Mouse (Mus musculus) midbrain, embryonic 12.5 days (tissue): ENCODE data around the gene Fcna. TPM values are rescaled to one million over a fixed set of nuclear protein-coding genes. Genes with fewer than 3 reads are reported as not detected.

ENCODE experiments used
- ATAC-seq: fragments of 200-750 bp; cut with Nextera tagmentation; 2 replicates; pipeline ENCODE4 v1.8.0; 2017; ENCODE audit warnings: low read depth, moderate TSS enrichment, moderate library complexity; ENCODE audit not compliant: low FRiP score
- H3K27ac ChIP-seq: fragments of 300-500 bp; sonication (generic); replicated peaks from 2 replicates; pipeline ENCODE4 v1.5.1; 2016; ENCODE audit warnings: mild to moderate bottlenecking
- H3K27me3 ChIP-seq: fragments of 300-500 bp; sonication (generic); 2 replicates; pipeline ENCODE4 v1.6.1; 2016; ENCODE audit warnings: mild to moderate bottlenecking
- H3K36me3 ChIP-seq: fragments of 300-500 bp; sonication (generic); 2 replicates; pipeline ENCODE4 v1.6.1; 2016
- H3K4me1 ChIP-seq: fragments of 300-500 bp; sonication (generic); 2 replicates; pipeline ENCODE4 v1.6.1; 2016
- H3K4me2 ChIP-seq: fragments of 300-500 bp; sonication (generic); replicated peaks from 2 replicates; pipeline ENCODE4 v1.6.1; 2016; ENCODE audit warnings: mild to moderate bottlenecking, moderate library complexity
- H3K4me3 ChIP-seq: fragments of 300-500 bp; sonication (generic); 2 replicates; pipeline ENCODE4 v1.5.1; 2016; ENCODE audit warnings: mild to moderate bottlenecking
- H3K9ac ChIP-seq: fragments of 300-500 bp; sonication (generic); replicated peaks from 2 replicates; pipeline ENCODE4 v1.6.1; 2016; ENCODE audit warnings: mild to moderate bottlenecking, moderate library complexity
- H3K9me3 ChIP-seq: fragments of 300-500 bp; sonication (generic); 2 replicates; pipeline ENCODE4 v1.6.1; 2016; ENCODE audit warnings: mild to moderate bottlenecking
- WGBS: fragments of 180-500 bp; shearing (Covaris S2); methylation state at CpG from one replicate; pipeline ENCODE4 v1.1.7; 2016; 5-methylcytosine and 5-hydroxymethylcytosine counted together
- polyA plus RNA-seq: library from polyadenylated mRNA; unstranded; fragments of >200 nt; fragmentation: Nextera tagmentation; extraction: Ambion mirVana; gene quantifications from 2 replicates; pipeline ENCODE4 v1.2.1, GENCODE M21; 2016

The Fcna gene
- polyA plus RNA-seq, 1 experiment from 2014 or later, result 2.2 TPM

DNA sequence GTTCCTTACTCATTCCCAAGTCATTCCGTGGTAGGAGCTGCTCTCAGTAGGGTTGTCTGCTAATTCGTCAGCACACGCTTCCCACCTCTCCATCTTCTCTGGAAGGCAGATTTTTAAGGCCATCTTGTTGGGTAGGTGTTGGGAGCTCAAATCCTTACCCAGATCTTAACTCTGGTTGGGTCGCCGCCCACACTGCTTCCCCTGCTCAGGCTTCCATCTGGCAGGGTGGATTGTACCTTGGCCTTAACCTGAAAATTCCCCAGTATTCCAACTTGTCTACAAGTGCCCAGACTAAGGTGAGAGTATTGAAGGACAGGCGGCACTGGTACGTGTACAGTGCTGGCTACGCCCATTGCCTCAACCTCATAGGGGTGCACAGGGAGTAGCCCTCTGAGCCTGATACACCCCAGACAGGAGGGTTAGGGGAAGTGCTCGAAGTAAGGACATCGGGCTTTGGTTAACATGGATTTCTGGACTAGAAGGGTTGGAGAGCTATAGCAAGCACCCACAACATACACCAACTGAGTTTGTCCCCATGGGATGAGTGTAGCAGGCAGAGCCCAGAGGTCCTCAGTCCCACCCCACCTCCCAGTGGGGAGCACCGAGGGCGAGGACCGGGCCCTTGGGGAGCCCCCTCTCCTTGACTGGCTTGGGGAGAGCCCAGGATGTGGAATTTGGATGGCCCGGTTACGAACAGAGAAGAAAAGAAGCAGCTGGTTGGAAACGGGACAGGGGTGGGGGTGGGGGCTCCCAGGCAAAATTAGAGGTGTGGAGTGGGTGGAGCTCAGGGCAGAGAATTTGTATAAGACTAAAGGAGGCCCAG, 51.6 kb downstream of the Fcna start:
- Histone ChIP-seq H3K9me3 (no peaks in the 10 kb centered on the region), H3K4me3 (0 out of 2 replicates have a peak overlapping the region, but pooled peaks have one; percentile 58), H3K9ac (peak overlapping the region; percentile 66), H3K27ac (no peak overlapping the region), H3K4me1 (peaks cover 52% of the 10 kb centered on the region), H3K27me3 (peaks cover 57% of the 10 kb centered on the region), H3K36me3 (peaks cover 16% of the 10 kb centered on the region), H3K4me2 (peak overlapping the region; percentile 94)
- no peak for ATAC-seq
- WGBS, result 70% methylated on average over 14 of the region's 16 CpGs

DNA sequence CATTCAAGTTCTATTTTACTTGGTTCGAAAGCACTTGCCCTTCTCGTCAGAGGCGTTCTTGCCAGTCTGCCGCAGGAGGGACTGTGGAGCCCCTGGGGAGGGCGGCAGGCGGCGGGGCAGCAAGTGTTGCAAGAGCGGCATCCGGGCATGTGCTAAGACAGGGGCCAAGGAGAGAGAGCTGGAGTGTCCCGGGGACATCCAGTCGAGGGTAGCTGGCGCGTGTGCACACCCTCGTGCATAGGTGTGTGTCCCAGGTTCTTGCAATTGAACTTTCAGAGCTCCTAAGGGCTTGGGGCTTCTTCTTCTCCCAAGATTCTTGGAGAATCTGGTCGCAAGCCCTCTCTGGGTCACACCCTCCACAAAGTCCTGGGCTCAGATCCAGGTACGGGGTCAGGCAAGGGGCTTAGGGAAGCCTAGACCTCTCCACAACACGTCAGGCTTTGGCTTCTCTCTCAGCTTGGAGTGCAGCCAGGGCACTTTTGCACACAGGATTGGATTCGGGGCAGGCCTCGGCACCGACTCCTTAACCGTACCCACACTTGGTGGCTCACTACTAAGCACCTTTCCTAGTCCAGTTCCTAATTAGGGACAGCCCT, 52.3 kb downstream of the Fcna start:
- Histone ChIP-seq H3K4me3 (peak overlapping the region; percentile 58), H3K4me1 (peaks cover 50% of the 10 kb centered on the region), H3K9me3 (no peaks in the 10 kb centered on the region), H3K9ac (peak overlapping the region; percentile 66), H3K27me3 (peaks cover 50% of the 10 kb centered on the region), H3K27ac (peak overlapping the region; percentile 86), H3K36me3 (peaks cover 20% of the 10 kb centered on the region), H3K4me2 (peak overlapping the region; percentile 94)
- ATAC-seq, result 0 out of 2 replicates have a peak, but pooled peaks have one; percentile 3
- WGBS, result 15% methylated on average over 21 of the region's 21 CpGs

Other genes with a start within 250 kb of the Fcna start
- gene Entpd2, start 232.2 kb downstream of the Fcna start, polyA plus RNA-seq, result 0.20 TPM in 2 replicates
- 216 and 221 TPM in 2 replicates for gene Npdc1, start 228.7 kb downstream of the Fcna start, polyA plus RNA-seq
- gene Fut7, start 204.8 kb downstream of the Fcna start, polyA plus RNA-seq, result 0.09 TPM in 1 of 2 replicates, not detected in the other
- gene Abca2, start 199.3 kb downstream of the Fcna start, polyA plus RNA-seq, result 9.4 and 10.3 TPM in 2 replicates
- 2.5 and 2.9 TPM in 2 replicates for gene Clic3, start 171.2 kb downstream of the Fcna start, polyA plus RNA-seq
- gene Paxx, start 166.9 kb downstream of the Fcna start, polyA plus RNA-seq, result 42.9 and 48.6 TPM in 2 replicates
- 1.5 and 1.8 TPM in 2 replicates for gene Ptgds, start 158.0 kb downstream of the Fcna start, polyA plus RNA-seq
- gene Lcn12, start 134.1 kb downstream of the Fcna start, polyA plus RNA-seq, result not detected in 2 replicates
- 104 and 112 TPM in 2 replicates for gene Fbxw5, start 127.3 kb downstream of the Fcna start, polyA plus RNA-seq
- 5.1 and 5.3 TPM in 2 replicates for gene C8g, start 126.3 kb downstream of the Fcna start, polyA plus RNA-seq
- gene Traf2, start 81.1 kb downstream of the Fcna start, polyA plus RNA-seq, result 32.3 and 32.4 TPM in 2 replicates
- gene Edf1, start 70.2 kb downstream of the Fcna start, polyA plus RNA-seq, result 362 and 366 TPM in 2 replicates
- gene Mamdc4, start 53.2 kb downstream of the Fcna start, polyA plus RNA-seq, result 5.1 and 7.2 TPM in 2 replicates
- gene Phpt1, start 52.8 kb downstream of the Fcna start, polyA plus RNA-seq, result 166 and 173 TPM in 2 replicates
- 1.8 and 1.9 TPM in 2 replicates for gene Ajm1, start 46.3 kb downstream of the Fcna start, polyA plus RNA-seq
- 69.3 and 71.0 TPM in 2 replicates for gene Rabl6, start 19.5 kb downstream of the Fcna start, polyA plus RNA-seq
- gene Ccdc183, start 10.4 kb downstream of the Fcna start, polyA plus RNA-seq, result 0.20 and 0.36 TPM in 2 replicates
- gene Tmem141, start 6.0 kb downstream of the Fcna start, polyA plus RNA-seq, result 15.4 and 20.7 TPM in 2 replicates
- not detected in 2 replicates for gene Lcn8, start 25.1 kb upstream of the Fcna start, polyA plus RNA-seq
- gene Lcn5, start 29.9 kb upstream of the Fcna start, polyA plus RNA-seq, result not detected in 2 replicates
- gene Lcn6, start 48.8 kb upstream of the Fcna start, polyA plus RNA-seq, result not detected in 2 replicates
- not detected in 2 replicates for gene Lcn10, start 54.7 kb upstream of the Fcna start, polyA plus RNA-seq
- not detected in 2 replicates for gene Obp2a, start 72.0 kb upstream of the Fcna start, polyA plus RNA-seq
- gene Bmyc, start 78.7 kb upstream of the Fcna start, polyA plus RNA-seq, result 76.1 and 78.5 TPM in 2 replicates
- not detected in 2 replicates for gene Obp2b, start 109.0 kb upstream of the Fcna start, polyA plus RNA-seq
- not detected in 2 replicates for gene Lcn3, start 137.5 kb upstream of the Fcna start, polyA plus RNA-seq
- gene Lcn11, start 149.0 kb upstream of the Fcna start, polyA plus RNA-seq, result not detected in 2 replicates
- not detected in 2 replicates for gene Gm13539, start 154.2 kb upstream of the Fcna start, polyA plus RNA-seq
- not detected in 2 replicates for gene Glt6d1, start 187.8 kb upstream of the Fcna start, polyA plus RNA-seq
- gene Lcn9, start 195.1 kb upstream of the Fcna start, polyA plus RNA-seq, result not detected in 2 replicates
- gene Sohlh1, start 219.2 kb upstream of the Fcna start, polyA plus RNA-seq, result not detected in 2 replicates
- 2.4 TPM in 2 replicates for gene Kcnt1, start 235.7 kb upstream of the Fcna start, polyA plus RNA-seq